Mouse (Mus musculus): Measurements from ENCODE around the gene Fam173b. TPM values are rescaled to one million over a fixed set of nuclear protein-coding genes. Genes with fewer than 3 reads are reported as not detected.

Fam173b gene
- polyA plus RNA-seq (2016; fragmentation: Nextera tagmentation; extraction: Ambion mirVana): 13.4 and 14.7 TPM in 2 replicates

GRCm38 (mm10) chr15:31601646-31602374 is at the start of gene Fam173b, which contains the start of gene Cct5:
Fam173b (plus strand) TSS chr15:31601852.
Cct5 (minus strand) TSS chr15:31601804.
- no peaks in the 10 kb centered on the region for H3K27me3 ChIP-seq (replicated peaks; ENCODE audit: low read depth, poor library complexity, severe bottlenecking)
- peak; percentile 99 for DNase-seq (ENCODE audit: low spot score)
- peak within 1 kb of the TSS; percentile 94 for H3K27ac ChIP-seq (replicated peaks)
- H3K4me3 ChIP-seq: peak within 1 kb of the TSS; percentile 98
- peaks cover 25% of the 10 kb centered on the region for H3K4me1 ChIP-seq
- WGBS: under 1% methylated on average over 63 of the region's 63 CpGs
- no peaks in the 10 kb centered on the region for H3K9me3 ChIP-seq
- peaks cover 22% of the 10 kb centered on the region for H3K36me3 ChIP-seq (replicated peaks)

DNA sequence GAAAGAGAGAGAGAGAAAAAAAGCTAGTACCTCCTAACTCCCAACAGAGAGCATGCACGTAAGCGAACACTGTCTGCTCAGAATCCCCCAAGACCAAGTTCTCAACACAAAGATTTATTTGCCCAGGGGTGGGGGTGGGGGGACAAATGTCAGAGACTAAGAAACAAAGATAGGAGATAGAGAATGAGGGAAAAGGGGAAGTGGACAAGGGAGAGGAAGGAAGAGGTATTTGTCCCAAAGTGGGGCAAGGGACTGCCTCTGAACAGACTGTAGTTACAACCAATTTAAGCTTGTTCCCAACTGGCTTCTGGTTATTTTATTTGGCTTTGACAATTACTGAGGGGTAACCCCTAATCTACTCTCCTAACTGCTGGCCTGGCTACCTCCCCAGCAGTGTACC is 46.8 kb upstream of the Fam173b start:
- no peak overlapping the region for H3K27ac ChIP-seq (replicated peaks)
- H3K9me3 ChIP-seq: 0 out of 2 replicates have a peak, but pooled peaks cover 1% of the 10 kb centered on the region
- no peak overlapping the region for H3K4me3 ChIP-seq
- H3K4me1 ChIP-seq: no peaks in the 10 kb centered on the region
- WGBS: 88% methylated on average over 2 of the region's 2 CpGs
- DNase-seq (ENCODE audit: low spot score): no peak
- H3K27me3 ChIP-seq (replicated peaks; ENCODE audit: low read depth, poor library complexity, severe bottlenecking): no peaks in the 10 kb centered on the region
- no peaks in the 10 kb centered on the region for H3K36me3 ChIP-seq (replicated peaks)

DNA sequence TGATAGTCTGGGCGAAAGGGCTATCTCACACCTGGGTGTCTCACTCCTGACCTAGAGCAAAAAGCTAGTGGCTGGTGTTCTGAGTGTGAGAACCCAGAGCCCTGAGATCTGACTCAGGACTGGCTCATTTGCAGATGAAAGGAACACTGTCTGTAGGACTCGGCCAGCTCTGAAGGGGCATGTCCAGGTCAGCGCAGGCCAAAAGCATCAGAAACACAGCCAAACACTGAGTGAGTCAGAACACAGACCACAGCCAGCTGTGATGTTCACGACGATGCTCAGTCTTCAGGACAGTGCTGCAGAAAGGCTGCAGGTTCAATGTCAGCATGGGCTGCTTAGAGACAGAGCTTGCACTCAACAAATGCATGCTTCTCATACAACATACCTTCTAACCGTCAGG is 40.3 kb upstream of the Fam173b start:
- H3K27me3 ChIP-seq (replicated peaks; ENCODE audit: low read depth, poor library complexity, severe bottlenecking): no peaks in the 10 kb centered on the region
- H3K36me3 ChIP-seq (replicated peaks): no peaks in the 10 kb centered on the region
- H3K9me3 ChIP-seq: 0 out of 2 replicates have a peak, but pooled peaks cover 4% of the 10 kb centered on the region
- WGBS: 82% methylated on average over 6 of the region's 6 CpGs
- no peak overlapping the region for H3K4me3 ChIP-seq
- DNase-seq (ENCODE audit: low spot score): no peak
- no peak overlapping the region for H3K27ac ChIP-seq (replicated peaks)
- H3K4me1 ChIP-seq: peaks cover 14% of the 10 kb centered on the region

- H3K27me3 ChIP-seq (replicated peaks; ENCODE audit: low read depth, poor library complexity, severe bottlenecking): no peaks in the 10 kb centered on the region
- WGBS: 92% methylated on average over 4 of the region's 4 CpGs
- no peak overlapping the region for H3K4me3 ChIP-seq
- no peak overlapping the region for H3K27ac ChIP-seq (replicated peaks)
- H3K4me1 ChIP-seq: peaks cover 14% of the 10 kb centered on the region
- H3K36me3 ChIP-seq (replicated peaks): no peaks in the 10 kb centered on the region
- H3K9me3 ChIP-seq: 0 out of 2 replicates have a peak, but pooled peaks cover 4% of the 10 kb centered on the region
- no peak for DNase-seq (ENCODE audit: low spot score)
These were observed 39.7 kb upstream of the Fam173b start for GRCm38 (mm10) chr15:31561976-31562375.

- 0 out of 2 replicates have a peak, but pooled peaks cover 4% of the 10 kb centered on the region for H3K9me3 ChIP-seq
- no peak for DNase-seq (ENCODE audit: low spot score)
- H3K36me3 ChIP-seq (replicated peaks): no peaks in the 10 kb centered on the region
- no peak overlapping the region for H3K27ac ChIP-seq (replicated peaks)
- H3K4me1 ChIP-seq: peaks cover 14% of the 10 kb centered on the region
- no peak overlapping the region for H3K4me3 ChIP-seq
- 82% methylated on average over 8 of the region's 8 CpGs for WGBS
- H3K27me3 ChIP-seq (replicated peaks; ENCODE audit: low read depth, poor library complexity, severe bottlenecking): no peaks in the 10 kb centered on the region
These were observed 38.8 kb upstream of the Fam173b start for GRCm38 (mm10) chr15:31562847-31563246.

GRCm38 (mm10) chr15:31563577-31564546 is 37.8 kb upstream of the Fam173b start:
- peak overlapping the region; percentile 8; the same call in 1 of the 2 replicates for H3K4me3 ChIP-seq
- H3K36me3 ChIP-seq (replicated peaks): no peaks in the 10 kb centered on the region
- 0 out of 2 replicates have a peak, but pooled peaks cover 4% of the 10 kb centered on the region for H3K9me3 ChIP-seq
- peaks cover 23% of the 10 kb centered on the region for H3K4me1 ChIP-seq
- peak; percentile 61 for DNase-seq (ENCODE audit: low spot score)
- H3K27ac ChIP-seq (replicated peaks): peak overlapping the region; percentile 31; the same call in 1 of the 2 replicates
- WGBS: 55% methylated on average over 19 of the region's 19 CpGs
- no peaks in the 10 kb centered on the region for H3K27me3 ChIP-seq (replicated peaks; ENCODE audit: low read depth, poor library complexity, severe bottlenecking)

DNA sequence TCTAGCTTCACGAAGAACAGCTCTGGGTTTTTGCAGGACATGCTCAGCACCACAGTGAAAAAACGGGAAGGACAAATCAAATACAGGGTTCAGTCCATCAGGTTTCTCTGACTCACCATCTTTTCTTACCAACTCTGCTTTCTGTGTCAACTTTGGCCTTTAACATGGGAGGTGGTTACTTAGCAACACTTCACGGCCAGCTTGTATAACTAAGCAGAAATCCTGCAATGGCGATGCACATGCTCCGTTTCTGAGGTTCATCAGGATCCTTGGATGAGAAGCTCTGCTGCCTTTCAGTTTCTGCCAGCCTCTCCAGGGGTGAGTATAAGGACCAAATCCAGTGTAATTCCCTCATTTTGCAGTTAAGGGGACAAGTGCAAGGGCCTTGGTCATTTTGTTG is 36.5 kb upstream of the Fam173b start, which contains the start of gene Cmbl:
Cmbl (plus strand) TSS at position 206 of the 400 bp plus-strand sequence.
- no peak for DNase-seq (ENCODE audit: low spot score)
- H3K4me3 ChIP-seq: no peak within 1 kb of the TSS
- 78% methylated on average over 5 of the region's 5 CpGs for WGBS
- H3K27me3 ChIP-seq (replicated peaks; ENCODE audit: low read depth, poor library complexity, severe bottlenecking): no peaks in the 10 kb centered on the region
- no peaks in the 10 kb centered on the region for H3K9me3 ChIP-seq
- peaks cover 33% of the 10 kb centered on the region for H3K4me1 ChIP-seq
- H3K27ac ChIP-seq (replicated peaks): no peak within 1 kb of the TSS
- H3K36me3 ChIP-seq (replicated peaks): no peaks in the 10 kb centered on the region

DNA sequence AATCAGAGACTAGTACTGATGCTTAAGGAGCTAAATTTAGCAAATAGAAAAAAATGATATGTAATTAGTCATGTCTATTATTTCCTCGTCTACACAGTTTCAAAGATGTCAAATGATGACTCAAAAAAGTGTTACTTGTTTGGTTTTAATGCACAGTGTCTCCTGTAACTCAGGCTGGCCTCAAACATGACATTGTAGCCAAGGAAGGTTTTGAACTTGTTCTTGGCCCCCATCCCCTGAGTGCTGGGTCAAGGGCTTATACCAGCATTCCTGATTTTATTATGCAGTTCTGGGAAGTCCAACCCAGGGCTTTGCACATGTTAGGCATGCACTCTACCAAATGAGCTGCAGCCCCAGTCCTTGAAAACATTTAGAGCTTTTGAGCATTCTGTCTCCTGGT is 35.9 kb upstream of the Fam173b start:
- H3K4me1 ChIP-seq: peaks cover 38% of the 10 kb centered on the region
- H3K27ac ChIP-seq (replicated peaks): no peak overlapping the region
- H3K27me3 ChIP-seq (replicated peaks; ENCODE audit: low read depth, poor library complexity, severe bottlenecking): no peaks in the 10 kb centered on the region
- H3K4me3 ChIP-seq: no peak overlapping the region
- H3K9me3 ChIP-seq: no peaks in the 10 kb centered on the region
- 69% methylated on average over 1 of the region's 1 CpGs for WGBS
- no peak for DNase-seq (ENCODE audit: low spot score)
- H3K36me3 ChIP-seq (replicated peaks): no peaks in the 10 kb centered on the region

GRCm38 (mm10) chr15:31567431-31567830 is 34.2 kb upstream of the Fam173b start:
- WGBS: 65% methylated on average over 7 of the region's 7 CpGs
- Histone ChIP-seq H3K27me3 (replicated peaks; ENCODE audit: low read depth, poor library complexity, severe bottlenecking) (no peaks in the 10 kb centered on the region), H3K36me3 (replicated peaks) (no peaks in the 10 kb centered on the region), H3K27ac (replicated peaks) (no peak overlapping the region), H3K9me3 (no peaks in the 10 kb centered on the region), H3K4me3 (no peak overlapping the region), H3K4me1 (peaks cover 38% of the 10 kb centered on the region)
- no peak for DNase-seq (ENCODE audit: low spot score)

DNA sequence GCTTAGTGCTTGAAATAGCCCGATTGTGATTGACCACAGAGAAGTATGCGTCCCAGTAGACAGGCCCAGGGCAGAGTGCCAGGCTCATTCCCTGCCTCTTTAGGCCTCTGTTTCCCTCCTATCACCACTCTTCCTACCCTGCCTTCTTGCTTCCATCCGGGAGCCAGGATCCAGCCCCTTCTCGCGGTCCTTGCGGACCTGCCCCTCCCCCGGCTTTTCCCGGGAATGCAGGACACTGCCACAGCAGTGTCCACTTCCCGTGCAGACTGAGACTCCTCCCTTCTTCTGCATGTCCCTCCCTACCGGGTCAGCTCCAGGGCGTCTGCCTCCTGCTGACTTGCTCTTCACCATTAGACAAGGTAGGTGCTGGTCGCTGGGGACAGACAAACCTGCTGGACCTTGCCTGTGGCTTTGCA is 33.1 kb upstream of the Fam173b start:
- 17% methylated on average over 12 of the region's 12 CpGs for WGBS
- H3K27ac ChIP-seq (replicated peaks): peak overlapping the region; percentile 55; the same call in 1 of the 2 replicates
- peak; percentile 62 for DNase-seq (ENCODE audit: low spot score)
- no peaks in the 10 kb centered on the region for H3K9me3 ChIP-seq
- H3K36me3 ChIP-seq (replicated peaks): no peaks in the 10 kb centered on the region
- H3K4me3 ChIP-seq: peak overlapping the region; percentile 23; the same call in 1 of the 2 replicates
- H3K4me1 ChIP-seq: peaks cover 33% of the 10 kb centered on the region
- H3K27me3 ChIP-seq (replicated peaks; ENCODE audit: low read depth, poor library complexity, severe bottlenecking): no peaks in the 10 kb centered on the region

- DNase-seq (ENCODE audit: low spot score): no peak
- peaks cover 28% of the 10 kb centered on the region for H3K4me1 ChIP-seq
- no peak overlapping the region for H3K27ac ChIP-seq (replicated peaks)
- 76% methylated on average over 9 of the region's 9 CpGs for WGBS
- H3K27me3 ChIP-seq (replicated peaks; ENCODE audit: low read depth, poor library complexity, severe bottlenecking): no peaks in the 10 kb centered on the region
- H3K36me3 ChIP-seq (replicated peaks): no peaks in the 10 kb centered on the region
- no peaks in the 10 kb centered on the region for H3K9me3 ChIP-seq
- no peak overlapping the region for H3K4me3 ChIP-seq
These were observed 32.2 kb upstream of the Fam173b start for GRCm38 (mm10) chr15:31569325-31570022.

DNA sequence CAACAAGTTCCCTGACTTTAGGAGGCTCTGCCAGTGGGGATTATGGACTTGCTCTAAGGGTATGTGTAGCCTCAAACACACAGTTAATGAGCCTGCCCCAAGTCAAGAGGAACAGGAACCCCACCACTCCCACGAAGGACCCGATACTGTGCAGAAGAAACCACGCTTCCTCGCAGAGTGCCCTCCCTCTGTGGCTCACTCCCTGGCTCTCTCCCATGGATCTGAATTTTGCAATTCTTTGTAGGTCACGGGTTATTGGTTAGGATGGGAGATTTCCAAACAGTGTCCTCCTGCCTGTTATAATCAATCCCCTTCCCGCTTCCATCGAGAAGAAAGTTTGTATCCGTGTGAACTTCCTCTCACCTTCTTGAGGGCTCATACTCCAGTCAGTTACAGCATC is 30.7 kb upstream of the Fam173b start:
- H3K27me3 ChIP-seq (replicated peaks; ENCODE audit: low read depth, poor library complexity, severe bottlenecking): no peaks in the 10 kb centered on the region
- 92% methylated on average over 8 of the region's 8 CpGs for WGBS
- no peaks in the 10 kb centered on the region for H3K36me3 ChIP-seq (replicated peaks)
- no peak for DNase-seq (ENCODE audit: low spot score)
- no peaks in the 10 kb centered on the region for H3K9me3 ChIP-seq
- no peak overlapping the region for H3K27ac ChIP-seq (replicated peaks)
- H3K4me3 ChIP-seq: no peak overlapping the region
- peaks cover 23% of the 10 kb centered on the region for H3K4me1 ChIP-seq
